Mouse (Mus musculus): ENCODE results near the gene Pfas. TPM values are rescaled to one million over a fixed set of nuclear protein-coding genes. Genes with fewer than 3 reads are reported as not detected.

Gene Pfas
- polyA plus RNA-seq, 1 experiment from 2014 or later = 36.6 TPM

DNA sequence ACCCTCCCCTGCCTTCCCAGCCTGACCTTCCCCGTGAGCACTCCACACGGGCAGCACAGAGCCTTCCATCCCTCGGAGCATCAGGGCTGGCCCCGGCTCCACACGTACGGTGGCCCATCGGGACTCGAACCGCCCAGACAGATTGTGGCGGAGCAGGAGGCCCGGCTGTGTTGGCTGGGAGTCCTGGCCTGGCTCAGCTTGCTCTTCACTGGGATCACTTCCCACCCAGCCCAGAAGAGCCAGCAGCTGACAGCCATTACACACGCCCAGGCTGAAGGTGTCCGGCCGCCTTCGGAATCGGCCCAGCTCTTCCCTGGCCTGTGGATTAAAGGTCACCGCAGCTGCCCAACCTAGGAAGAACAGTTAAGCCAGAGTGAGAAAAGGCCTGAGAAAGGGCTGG is 19.9 kb downstream of the Pfas start:
- no peak for ATAC-seq (ENCODE audit: insufficient number of reproducible peaks, insufficient read depth, low FRiP score, low read depth)
- no peaks in the 10 kb centered on the region for H3K9me3 ChIP-seq (ENCODE audit: control insufficient read depth, low read depth, low read length)
- H3K27ac ChIP-seq (ENCODE audit: low read length) = no peak overlapping the region
- 96% methylated on average over 17 of the region's 17 CpGs for WGBS
- no peaks in the 10 kb centered on the region for H3K4me1 ChIP-seq (ENCODE audit: control insufficient read depth, insufficient read depth, low read length)
- no peak overlapping the region for H3K4me2 ChIP-seq (replicated peaks; ENCODE audit: low read depth, low read length)
- H3K27me3 ChIP-seq (ENCODE audit: control insufficient read depth, insufficient read depth, low read length) = no peaks in the 10 kb centered on the region
- H3K9ac ChIP-seq (replicated peaks; ENCODE audit: low read depth, low read length) = no peak overlapping the region
- H3K4me3 ChIP-seq (ENCODE audit: low read depth, low read length) = no peak overlapping the region
- H3K36me3 ChIP-seq (ENCODE audit: control insufficient read depth, insufficient read depth, low read length) = peaks cover 46% of the 10 kb centered on the region

DNA sequence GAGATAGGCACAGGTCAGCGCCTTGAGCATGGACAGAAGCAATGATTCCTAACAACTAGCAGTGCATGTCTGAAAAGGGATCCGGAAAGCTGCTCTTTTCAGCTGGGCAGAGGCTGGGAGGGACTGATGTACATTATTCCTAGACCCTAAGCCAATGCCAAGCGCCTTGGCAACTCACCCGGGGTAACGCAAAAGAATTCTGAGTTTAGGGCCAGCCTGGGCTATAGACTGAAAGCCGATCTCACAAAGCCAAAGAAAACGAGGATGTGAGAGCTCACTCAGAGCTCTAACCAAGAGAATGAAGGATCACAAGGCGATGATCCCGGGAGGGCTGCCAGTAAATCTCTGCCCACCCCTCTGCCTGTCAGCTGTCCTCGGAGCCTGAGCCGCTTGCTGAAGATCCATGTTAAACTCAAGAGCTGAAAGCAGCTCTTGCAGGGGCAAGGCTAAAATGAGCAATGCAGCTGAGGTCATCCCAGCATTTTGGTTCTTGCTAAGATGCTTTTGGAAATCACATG is 20.8 kb downstream of the Pfas start:
- no peak overlapping the region for H3K9ac ChIP-seq (replicated peaks; ENCODE audit: low read depth, low read length)
- no peaks in the 10 kb centered on the region for H3K9me3 ChIP-seq (ENCODE audit: control insufficient read depth, low read depth, low read length)
- H3K27me3 ChIP-seq (ENCODE audit: control insufficient read depth, insufficient read depth, low read length) = no peaks in the 10 kb centered on the region
- 92% methylated on average over 11 of the region's 11 CpGs for WGBS
- H3K4me2 ChIP-seq (replicated peaks; ENCODE audit: low read depth, low read length) = no peak overlapping the region
- H3K27ac ChIP-seq (ENCODE audit: low read length) = no peak overlapping the region
- H3K4me3 ChIP-seq (ENCODE audit: low read depth, low read length) = no peak overlapping the region
- H3K36me3 ChIP-seq (ENCODE audit: control insufficient read depth, insufficient read depth, low read length) = peaks cover 42% of the 10 kb centered on the region; the same call in 1 of the 2 replicates
- H3K4me1 ChIP-seq (ENCODE audit: control insufficient read depth, insufficient read depth, low read length) = no peaks in the 10 kb centered on the region
- no peak for ATAC-seq (ENCODE audit: insufficient number of reproducible peaks, insufficient read depth, low FRiP score, low read depth)

DNA sequence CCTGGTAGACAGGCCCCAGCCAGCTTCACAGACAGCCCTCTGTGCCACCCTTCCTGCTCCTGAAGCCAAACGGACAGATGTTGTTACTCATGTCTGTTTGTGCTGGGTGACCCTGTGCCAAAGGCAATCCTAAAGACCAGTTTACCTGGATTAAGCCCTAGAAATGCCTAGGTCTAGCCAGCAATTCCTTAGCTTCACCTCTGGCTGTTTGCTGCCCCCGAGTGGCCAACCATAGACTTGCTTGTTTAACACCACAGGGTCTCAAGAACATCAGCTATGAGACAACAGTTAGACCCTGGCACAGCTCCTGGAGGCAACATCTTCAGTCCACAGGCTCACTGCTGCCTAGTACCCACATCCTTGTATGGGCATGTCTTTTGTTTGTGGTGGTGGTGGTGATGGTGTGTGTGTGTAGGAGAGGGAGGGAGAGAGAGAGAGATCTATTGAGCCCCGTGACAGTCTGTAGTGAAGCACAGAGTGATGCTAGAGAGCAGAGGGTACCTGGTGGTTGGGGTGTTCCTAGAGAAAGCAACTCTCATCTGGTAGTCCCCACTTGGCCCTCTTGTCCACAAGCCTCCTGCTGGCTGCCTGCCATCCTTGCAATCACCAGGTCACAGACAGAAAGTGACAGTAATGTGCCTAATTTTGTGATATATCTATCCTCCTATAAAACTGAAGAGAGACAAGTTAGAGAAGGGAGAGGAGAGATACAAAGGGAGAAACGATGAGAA is 25.5 kb downstream of the Pfas start:
- H3K9ac ChIP-seq (replicated peaks; ENCODE audit: low read depth, low read length) = no peak overlapping the region
- H3K36me3 ChIP-seq (ENCODE audit: control insufficient read depth, insufficient read depth, low read length) = peaks cover 7% of the 10 kb centered on the region; the same call in 1 of the 2 replicates
- 23% methylated on average over 4 of the region's 4 CpGs for WGBS
- H3K4me2 ChIP-seq (replicated peaks; ENCODE audit: low read depth, low read length) = no peak overlapping the region
- H3K27me3 ChIP-seq (ENCODE audit: control insufficient read depth, insufficient read depth, low read length) = no peaks in the 10 kb centered on the region
- no peak overlapping the region for H3K27ac ChIP-seq (ENCODE audit: low read length)
- ATAC-seq (ENCODE audit: insufficient number of reproducible peaks, insufficient read depth, low FRiP score, low read depth) = no peak; the same call in 1 of the 2 replicates
- H3K9me3 ChIP-seq (ENCODE audit: control insufficient read depth, low read depth, low read length) = no peaks in the 10 kb centered on the region
- no peak overlapping the region for H3K4me3 ChIP-seq (ENCODE audit: low read depth, low read length)
- H3K4me1 ChIP-seq (ENCODE audit: control insufficient read depth, insufficient read depth, low read length) = no peaks in the 10 kb centered on the region

DNA sequence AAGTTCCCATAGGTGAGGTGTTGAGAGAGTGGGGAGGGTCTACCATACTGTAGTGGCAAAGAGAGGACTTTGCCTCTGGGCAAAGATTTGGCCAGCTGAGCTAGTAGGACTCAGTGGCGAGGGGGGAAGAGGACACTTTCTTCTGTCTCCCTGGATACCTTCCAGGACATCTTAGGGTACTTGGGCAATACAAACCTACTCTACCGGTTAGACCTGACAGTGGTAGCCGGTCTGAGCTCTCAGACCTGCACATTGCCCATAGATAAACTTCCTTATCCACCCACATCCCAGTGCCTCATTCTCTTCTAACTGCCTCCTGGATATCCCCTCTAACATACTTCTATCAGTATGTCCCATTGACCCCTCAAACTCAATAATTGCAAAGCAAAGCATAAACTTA is 27.3 kb downstream of the Pfas start:
- H3K36me3 ChIP-seq (ENCODE audit: control insufficient read depth, insufficient read depth, low read length) = no peaks in the 10 kb centered on the region
- no peak overlapping the region for H3K9ac ChIP-seq (replicated peaks; ENCODE audit: low read depth, low read length)
- H3K27ac ChIP-seq (ENCODE audit: low read length) = no peak overlapping the region
- H3K4me2 ChIP-seq (replicated peaks; ENCODE audit: low read depth, low read length) = no peak overlapping the region
- no peaks in the 10 kb centered on the region for H3K9me3 ChIP-seq (ENCODE audit: control insufficient read depth, low read depth, low read length)
- ATAC-seq (ENCODE audit: insufficient number of reproducible peaks, insufficient read depth, low FRiP score, low read depth) = no peak
- WGBS = 65% methylated on average over 3 of the region's 3 CpGs
- H3K27me3 ChIP-seq (ENCODE audit: control insufficient read depth, insufficient read depth, low read length) = no peaks in the 10 kb centered on the region
- H3K4me1 ChIP-seq (ENCODE audit: control insufficient read depth, insufficient read depth, low read length) = no peaks in the 10 kb centered on the region
- H3K4me3 ChIP-seq (ENCODE audit: low read depth, low read length) = no peak overlapping the region

DNA sequence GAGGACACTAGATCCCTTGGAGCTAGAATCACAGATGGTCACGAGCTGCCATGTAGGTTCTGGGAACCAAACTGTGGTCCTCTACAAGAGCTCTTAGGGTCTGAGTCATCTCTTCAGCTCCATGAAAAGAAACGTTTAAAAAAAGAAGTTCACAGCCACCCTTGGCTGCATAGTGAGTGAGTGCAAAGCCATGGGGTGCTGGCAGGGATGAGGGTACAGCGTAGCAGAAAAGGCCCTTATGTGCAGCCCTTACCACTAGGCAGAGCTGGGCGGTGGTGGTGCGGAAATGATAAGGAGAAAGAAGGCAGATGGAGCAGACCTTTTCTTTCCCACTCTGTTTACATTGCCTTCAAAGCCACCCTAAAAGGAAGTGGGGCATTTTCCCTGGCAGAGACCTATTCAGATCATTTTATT is 28.9 kb downstream of the Pfas start:
- Histone ChIP-seq H3K9me3 (ENCODE audit: control insufficient read depth, low read depth, low read length) (no peaks in the 10 kb centered on the region), H3K36me3 (ENCODE audit: control insufficient read depth, insufficient read depth, low read length) (no peaks in the 10 kb centered on the region), H3K4me2 (replicated peaks; ENCODE audit: low read depth, low read length) (no peak overlapping the region), H3K4me1 (ENCODE audit: control insufficient read depth, insufficient read depth, low read length) (no peaks in the 10 kb centered on the region), H3K4me3 (ENCODE audit: low read depth, low read length) (no peak overlapping the region), H3K27me3 (ENCODE audit: control insufficient read depth, insufficient read depth, low read length) (no peaks in the 10 kb centered on the region), H3K9ac (replicated peaks; ENCODE audit: low read depth, low read length) (no peak overlapping the region), H3K27ac (ENCODE audit: low read length) (peak overlapping the region; percentile 52; the same call in 1 of the 2 replicates)
- peak; percentile 84 for ATAC-seq (ENCODE audit: insufficient number of reproducible peaks, insufficient read depth, low FRiP score, low read depth)
- 45% methylated on average over 5 of the region's 5 CpGs for WGBS

DNA sequence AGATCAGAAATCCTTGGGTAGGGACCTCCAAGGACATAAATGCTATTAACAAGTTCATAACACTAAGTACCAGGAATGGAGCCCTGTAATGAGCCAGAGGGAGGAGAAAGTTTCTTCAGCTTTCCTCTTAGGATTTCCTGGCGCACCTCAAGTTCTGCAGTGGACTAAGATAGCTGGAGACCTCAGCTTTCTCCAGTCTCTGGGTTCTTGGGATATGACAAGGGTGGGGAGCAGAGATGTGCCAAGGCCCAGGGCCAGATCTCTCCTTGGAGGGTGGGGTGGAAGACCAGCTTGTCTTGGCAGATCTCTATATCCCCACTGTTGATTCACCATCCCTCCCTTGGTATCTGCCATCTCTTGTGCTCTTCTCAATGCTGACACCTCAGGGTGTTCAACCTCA is 32.7 kb downstream of the Pfas start:
- H3K4me1 ChIP-seq (ENCODE audit: control insufficient read depth, insufficient read depth, low read length) = peaks cover 5% of the 10 kb centered on the region; the same call in 1 of the 2 replicates
- 90% methylated on average over 1 of the region's 1 CpGs for WGBS
- H3K27me3 ChIP-seq (ENCODE audit: control insufficient read depth, insufficient read depth, low read length) = no peaks in the 10 kb centered on the region
- H3K9me3 ChIP-seq (ENCODE audit: control insufficient read depth, low read depth, low read length) = no peaks in the 10 kb centered on the region
- no peak for ATAC-seq (ENCODE audit: insufficient number of reproducible peaks, insufficient read depth, low FRiP score, low read depth)
- no peak overlapping the region for H3K9ac ChIP-seq (replicated peaks; ENCODE audit: low read depth, low read length)
- H3K27ac ChIP-seq (ENCODE audit: low read length) = no peak overlapping the region
- H3K36me3 ChIP-seq (ENCODE audit: control insufficient read depth, insufficient read depth, low read length) = no peaks in the 10 kb centered on the region
- H3K4me3 ChIP-seq (ENCODE audit: low read depth, low read length) = no peak overlapping the region
- no peak overlapping the region for H3K4me2 ChIP-seq (replicated peaks; ENCODE audit: low read depth, low read length)

DNA sequence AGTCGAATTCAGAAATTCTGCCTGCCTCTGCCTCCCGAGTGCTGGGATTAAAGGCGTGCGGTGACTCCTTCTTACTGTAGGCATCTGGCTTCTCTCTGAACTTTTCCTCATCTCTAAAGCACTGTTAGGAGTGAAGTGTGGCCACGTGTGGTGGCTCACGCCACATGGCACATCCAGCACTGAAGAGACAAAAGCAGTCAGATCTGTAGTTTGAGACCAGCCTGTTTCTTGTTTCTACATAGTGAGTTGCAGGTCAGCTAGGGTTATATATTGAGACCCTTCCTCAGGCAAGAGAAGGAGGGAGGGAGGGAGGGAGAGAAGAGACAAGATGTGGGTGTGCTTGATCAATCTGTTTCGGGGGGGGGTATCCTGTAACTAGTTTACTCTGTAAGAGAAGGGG is 33.2 kb downstream of the Pfas start, which contains the start of gene Rangrf:
TSS of gene Rangrf (minus strand) at position 101 of the 400 bp plus-strand sequence.
- H3K36me3 ChIP-seq (ENCODE audit: control insufficient read depth, insufficient read depth, low read length) = no peaks in the 10 kb centered on the region
- H3K4me3 ChIP-seq (ENCODE audit: low read depth, low read length) = peak within 1 kb of the TSS; percentile 36
- WGBS = 72% methylated on average over 7 of the region's 7 CpGs
- no peak within 1 kb of the TSS for H3K9ac ChIP-seq (replicated peaks; ENCODE audit: low read depth, low read length)
- H3K27me3 ChIP-seq (ENCODE audit: control insufficient read depth, insufficient read depth, low read length) = no peaks in the 10 kb centered on the region
- H3K9me3 ChIP-seq (ENCODE audit: control insufficient read depth, low read depth, low read length) = no peaks in the 10 kb centered on the region
- H3K4me2 ChIP-seq (replicated peaks; ENCODE audit: low read depth, low read length) = peak within 1 kb of the TSS; percentile 58
- H3K27ac ChIP-seq (ENCODE audit: low read length) = no peak within 1 kb of the TSS
- ATAC-seq (ENCODE audit: insufficient number of reproducible peaks, insufficient read depth, low FRiP score, low read depth) = no peak
- H3K4me1 ChIP-seq (ENCODE audit: control insufficient read depth, insufficient read depth, low read length) = peaks cover 5% of the 10 kb centered on the region; the same call in 1 of the 2 replicates

DNA sequence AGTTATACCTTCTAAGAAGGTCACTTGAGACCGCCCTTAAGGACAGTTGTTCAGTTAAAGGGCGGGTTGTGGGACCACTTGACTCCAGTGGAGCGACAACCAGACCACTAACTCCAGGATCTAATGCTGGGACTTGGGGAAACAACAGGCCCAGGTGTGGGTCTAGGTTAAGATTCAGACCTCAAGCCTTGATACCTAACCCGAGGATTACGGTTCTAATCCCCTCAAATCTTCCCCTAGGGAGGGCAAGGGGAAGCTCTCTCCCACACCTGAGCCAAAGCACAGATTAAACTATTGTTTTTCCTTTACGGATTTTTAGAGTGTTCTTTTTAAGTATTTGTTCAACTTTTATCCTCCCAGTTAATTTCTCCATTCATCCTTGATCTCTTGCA is 34.2 kb downstream of the Pfas start:
- WGBS = 31% methylated on average over 6 of the region's 6 CpGs
- H3K4me3 ChIP-seq (ENCODE audit: low read depth, low read length) = peak overlapping the region; percentile 36
- H3K36me3 ChIP-seq (ENCODE audit: control insufficient read depth, insufficient read depth, low read length) = no peaks in the 10 kb centered on the region
- no peak overlapping the region for H3K27ac ChIP-seq (ENCODE audit: low read length)
- no peaks in the 10 kb centered on the region for H3K9me3 ChIP-seq (ENCODE audit: control insufficient read depth, low read depth, low read length)
- no peak for ATAC-seq (ENCODE audit: insufficient number of reproducible peaks, insufficient read depth, low FRiP score, low read depth)
- H3K9ac ChIP-seq (replicated peaks; ENCODE audit: low read depth, low read length) = no peak overlapping the region
- H3K27me3 ChIP-seq (ENCODE audit: control insufficient read depth, insufficient read depth, low read length) = no peaks in the 10 kb centered on the region
- peaks cover 5% of the 10 kb centered on the region; the same call in 1 of the 2 replicates for H3K4me1 ChIP-seq (ENCODE audit: control insufficient read depth, insufficient read depth, low read length)
- H3K4me2 ChIP-seq (replicated peaks; ENCODE audit: low read depth, low read length) = peak overlapping the region; percentile 58

All from stomach, embryonic 14.5 days (tissue).